Mouse (Mus musculus): Measurements from ENCODE around the gene Nfe2. TPM values are rescaled to one million over a fixed set of nuclear protein-coding genes. Genes with fewer than 3 reads are reported as not detected.

Nfe2 gene
- total and polyA plus RNA-seq, 2 experiments from 2014 or later = 0.32 to 0.99 TPM

GRCm38 (mm10) chr15:103224161-103224560, 34.0 kb downstream of the Nfe2 start:
- no peak for DNase-seq (ENCODE audit: low spot score)
- Histone ChIP-seq H3K4me2 (ENCODE audit: low read depth, low read length, poor library complexity, severe bottlenecking) (no peak overlapping the region), H3K27ac (ENCODE audit: low read depth, low read length) (no peak overlapping the region), H3K27me3 (ENCODE audit: insufficient read depth, low read length) (no peaks in the 10 kb centered on the region), H3K4me1 (ENCODE audit: insufficient read depth, low read length) (no peaks in the 10 kb centered on the region), H3K9ac (replicated peaks; ENCODE audit: low read length, poor library complexity, severe bottlenecking) (no peak overlapping the region), H3K36me3 (ENCODE audit: insufficient read depth, low read length) (no peaks in the 10 kb centered on the region), H3K9me3 (ENCODE audit: low read length) (no peaks in the 10 kb centered on the region), H3K4me3 (ENCODE audit: low read depth, low read length) (no peak overlapping the region)
- ATAC-seq (ENCODE audit: low FRiP score) = no peak
- 90% methylated on average over 2 of the region's 2 CpGs for WGBS
- peak; percentile 6; the same call in 1 of the 2 replicates for TF ChIP-seq CTCF (IDR thresholded peaks at IDR 0.05)

- Histone ChIP-seq H3K27me3 (ENCODE audit: insufficient read depth, low read length) (no peaks in the 10 kb centered on the region), H3K4me2 (ENCODE audit: low read depth, low read length, poor library complexity, severe bottlenecking) (no peak overlapping the region), H3K36me3 (ENCODE audit: insufficient read depth, low read length) (no peaks in the 10 kb centered on the region), H3K27ac (ENCODE audit: low read depth, low read length) (0 out of 2 replicates have a peak overlapping the region, but pooled peaks have one; percentile 19), H3K9ac (replicated peaks; ENCODE audit: low read length, poor library complexity, severe bottlenecking) (no peak overlapping the region), H3K4me1 (ENCODE audit: insufficient read depth, low read length) (no peaks in the 10 kb centered on the region), H3K9me3 (ENCODE audit: low read length) (no peaks in the 10 kb centered on the region), H3K4me3 (ENCODE audit: low read depth, low read length) (no peak overlapping the region)
- WGBS = 79% methylated on average over 1 of the region's 1 CpGs
- TF ChIP-seq CTCF (IDR thresholded peaks at IDR 0.05) = no peak
- ATAC-seq (ENCODE audit: low FRiP score) = no peak
- DNase-seq (ENCODE audit: low spot score) = no peak
Measured at GRCm38 (mm10) chr15:103221386-103221785, 36.8 kb downstream of the Nfe2 start.

GRCm38 (mm10) chr15:103220785-103221184, 37.4 kb downstream of the Nfe2 start:
- 27% methylated on average over 3 of the region's 3 CpGs for WGBS

GRCm38 (mm10) chr15:103216052-103216451, 42.2 kb downstream of the Nfe2 start:
- ATAC-seq (ENCODE audit: low FRiP score) (no peak), DNase-seq (ENCODE audit: low spot score) (no peak)
- no peaks in the 10 kb centered on the region for H3K9me3 ChIP-seq (ENCODE audit: low read length)
- H3K27ac ChIP-seq (ENCODE audit: low read depth, low read length) = peak overlapping the region; percentile 79
- peaks cover 10% of the 10 kb centered on the region; the same call in 1 of the 2 replicates for H3K36me3 ChIP-seq (ENCODE audit: insufficient read depth, low read length)
- no peak for TF ChIP-seq CTCF (IDR thresholded peaks at IDR 0.05)
- peak overlapping the region; percentile 55 for H3K4me2 ChIP-seq (ENCODE audit: low read depth, low read length, poor library complexity, severe bottlenecking)
- H3K4me3 ChIP-seq (ENCODE audit: low read depth, low read length) = no peak overlapping the region; the same call in 1 of the 2 replicates
- H3K9ac ChIP-seq (replicated peaks; ENCODE audit: low read length, poor library complexity, severe bottlenecking) = no peak overlapping the region
- no peaks in the 10 kb centered on the region for H3K27me3 ChIP-seq (ENCODE audit: insufficient read depth, low read length)
- WGBS = 34% methylated on average over 2 of the region's 2 CpGs
- peaks cover 13% of the 10 kb centered on the region; the same call in 1 of the 2 replicates for H3K4me1 ChIP-seq (ENCODE audit: insufficient read depth, low read length)

More at GRCm38 (mm10) chr15:103220785-103221184, 37.4 kb downstream of the Nfe2 start:
- H3K4me3 ChIP-seq (ENCODE audit: low read depth, low read length) = no peak overlapping the region
- H3K27ac ChIP-seq (ENCODE audit: low read depth, low read length) = no peak overlapping the region
- no peaks in the 10 kb centered on the region for H3K27me3 ChIP-seq (ENCODE audit: insufficient read depth, low read length)
- H3K9me3 ChIP-seq (ENCODE audit: low read length) = no peaks in the 10 kb centered on the region
- ATAC-seq (ENCODE audit: low FRiP score) (no peak), DNase-seq (ENCODE audit: low spot score) (no peak)
- H3K9ac ChIP-seq (replicated peaks; ENCODE audit: low read length, poor library complexity, severe bottlenecking) = no peak overlapping the region
- H3K36me3 ChIP-seq (ENCODE audit: insufficient read depth, low read length) = no peaks in the 10 kb centered on the region
- peaks cover 6% of the 10 kb centered on the region; the same call in 1 of the 2 replicates for H3K4me1 ChIP-seq (ENCODE audit: insufficient read depth, low read length)
- TF ChIP-seq CTCF (IDR thresholded peaks at IDR 0.05) = no peak
- no peak overlapping the region for H3K4me2 ChIP-seq (ENCODE audit: low read depth, low read length, poor library complexity, severe bottlenecking)

- Histone ChIP-seq H3K4me3 (ENCODE audit: low read depth, low read length) (peak overlapping the region; percentile 50), H3K4me1 (ENCODE audit: insufficient read depth, low read length) (peaks cover 13% of the 10 kb centered on the region; the same call in 1 of the 2 replicates), H3K9me3 (ENCODE audit: low read length) (no peaks in the 10 kb centered on the region), H3K36me3 (ENCODE audit: insufficient read depth, low read length) (peaks cover 18% of the 10 kb centered on the region), H3K9ac (replicated peaks; ENCODE audit: low read length, poor library complexity, severe bottlenecking) (peak overlapping the region; percentile 63), H3K27me3 (ENCODE audit: insufficient read depth, low read length) (no peaks in the 10 kb centered on the region), H3K27ac (ENCODE audit: low read depth, low read length) (peak overlapping the region; percentile 79), H3K4me2 (ENCODE audit: low read depth, low read length, poor library complexity, severe bottlenecking) (peak overlapping the region; percentile 55)
- DNase-seq (ENCODE audit: low spot score) = peak; percentile 97
- WGBS = under 1% methylated on average over 15 of the region's 15 CpGs
- ATAC-seq (ENCODE audit: low FRiP score) = peak; percentile 93
- no peak for TF ChIP-seq CTCF (IDR thresholded peaks at IDR 0.05)
Measured at GRCm38 (mm10) chr15:103214971-103215907, 43.0 kb downstream of the Nfe2 start.

GRCm38 (mm10) chr15:103214149-103214548, 44.1 kb downstream of the Nfe2 start:
- peaks cover 13% of the 10 kb centered on the region; the same call in 1 of the 2 replicates for H3K4me1 ChIP-seq (ENCODE audit: insufficient read depth, low read length)

More at GRCm38 (mm10) chr15:103214149-103214548, 44.1 kb downstream of the Nfe2 start:
- TF ChIP-seq CTCF (IDR thresholded peaks at IDR 0.05) = no peak
- Histone ChIP-seq H3K36me3 (ENCODE audit: insufficient read depth, low read length) (peaks cover 18% of the 10 kb centered on the region), H3K4me2 (ENCODE audit: low read depth, low read length, poor library complexity, severe bottlenecking) (peak overlapping the region; percentile 55), H3K9me3 (ENCODE audit: low read length) (no peaks in the 10 kb centered on the region), H3K9ac (replicated peaks; ENCODE audit: low read length, poor library complexity, severe bottlenecking) (no peak overlapping the region), H3K4me3 (ENCODE audit: low read depth, low read length) (peak overlapping the region; percentile 19), H3K27ac (ENCODE audit: low read depth, low read length) (peak overlapping the region; percentile 52), H3K27me3 (ENCODE audit: insufficient read depth, low read length) (no peaks in the 10 kb centered on the region)
- WGBS = 14% methylated on average over 2 of the region's 2 CpGs
- DNase-seq (ENCODE audit: low spot score) (peak; percentile 50), ATAC-seq (ENCODE audit: low FRiP score) (no peak)
